Mouse (Mus musculus) heart, embryonic 11.5 days (tissue): Measurements from ENCODE around the gene Egr4. TPM values are rescaled to one million over a fixed set of nuclear protein-coding genes. Genes with fewer than 3 reads are reported as not detected.

Experiments used
- ATAC-seq: fragments of 200-750 bp; cut with Nextera tagmentation; replicated peaks from 2 replicates; pipeline ENCODE4 v1.8.0; 2017; ENCODE audit warnings: moderate library complexity; ENCODE audit not compliant: insufficient number of reproducible peaks, low FRiP score, low TSS enrichment
- H3K27ac ChIP-seq: fragments of 300-500 bp; sonication (generic); 2 replicates; pipeline ENCODE4 v1.5.1; 2014; ENCODE audit warnings: mild to moderate bottlenecking, low read depth, low read length
- H3K27me3 ChIP-seq: fragments of 300-500 bp; sonication (generic); 2 replicates; pipeline ENCODE4 v1.6.1; 2014; ENCODE audit warnings: mild to moderate bottlenecking, low read length, mixed read lengths; ENCODE audit not compliant: control insufficient read depth, insufficient read depth
- H3K36me3 ChIP-seq: fragments of 300-500 bp; sonication (generic); 2 replicates; pipeline ENCODE4 v1.6.1; 2014; ENCODE audit warnings: mild to moderate bottlenecking, low read length, moderate library complexity, mixed read lengths; ENCODE audit not compliant: control insufficient read depth, insufficient read depth
- H3K4me1 ChIP-seq: fragments of 300-500 bp; sonication (generic); 2 replicates; pipeline ENCODE4 v1.6.1; 2014; ENCODE audit warnings: low read length; ENCODE audit not compliant: control insufficient read depth, insufficient read depth
- H3K4me2 ChIP-seq: fragments of 300-500 bp; sonication (generic); 2 replicates; pipeline ENCODE4 v1.6.1; 2014; ENCODE audit warnings: mild to moderate bottlenecking, moderate library complexity
- H3K4me3 ChIP-seq: fragments of 300-500 bp; sonication (generic); 2 replicates; pipeline ENCODE4 v1.5.1; 2014; ENCODE audit warnings: low read depth, low read length
- H3K9ac ChIP-seq: fragments of 300-500 bp; sonication (generic); 2 replicates; pipeline ENCODE4 v1.6.1; 2014; ENCODE audit warnings: mild to moderate bottlenecking, low read depth, low read length, moderate library complexity
- H3K9me3 ChIP-seq: fragments of 300-500 bp; sonication (generic); replicated peaks from 2 replicates; pipeline ENCODE4 v1.6.1; 2016; ENCODE audit warnings: low read length; ENCODE audit not compliant: control insufficient read depth
- WGBS: fragments of 180-500 bp; shearing (Covaris S2); extraction: QIAGEN DNeasy Blood & Tissue Kit; methylation state at CpG from one replicate; pipeline ENCODE4 v1.1.7; 2014; ENCODE audit not compliant: insufficient replicate concordance; 5-methylcytosine and 5-hydroxymethylcytosine counted together
- polyA plus RNA-seq: library from polyadenylated mRNA; unstranded; fragments of >200 nt; fragmentation: Nextera tagmentation; extraction: Ambion mirVana; gene quantifications from 2 replicates; pipeline ENCODE4 v1.2.1, GENCODE M21; 2014

Egr4 gene
- polyA plus RNA-seq, 1 experiment from 2014 or later, result not detected

DNA sequence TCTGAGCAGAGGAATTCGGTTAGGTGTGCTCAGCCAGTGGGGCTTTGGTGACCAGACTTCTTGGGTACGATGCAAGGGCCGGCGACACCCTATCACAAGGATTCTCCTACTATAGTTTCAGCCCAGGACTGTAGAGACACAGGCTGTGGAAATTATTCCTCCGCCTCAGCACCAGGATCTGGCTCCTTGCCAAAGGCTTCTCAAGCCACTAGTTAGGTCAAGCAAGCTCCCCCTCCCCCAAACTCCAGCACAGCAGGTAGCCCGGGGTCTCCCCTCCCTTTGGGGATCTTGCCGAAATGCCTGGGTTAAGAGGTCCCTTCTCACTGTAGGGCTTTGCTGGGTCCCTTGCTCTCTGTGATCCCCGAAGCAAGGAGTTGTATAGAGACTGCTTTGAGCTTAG lies 41.4 kb downstream of the Egr4 start:
- H3K36me3 ChIP-seq, result peaks cover 11% of the 10 kb centered on the region; the same call in 1 of the 2 replicates
- H3K27me3 ChIP-seq, result peaks cover 13% of the 10 kb centered on the region
- no peaks in the 10 kb centered on the region for H3K9me3 ChIP-seq
- no peak for ATAC-seq
- H3K4me3 ChIP-seq, result no peak overlapping the region
- no peak overlapping the region for H3K4me2 ChIP-seq
- no peak overlapping the region for H3K27ac ChIP-seq
- no peaks in the 10 kb centered on the region for H3K4me1 ChIP-seq
- no peak overlapping the region for H3K9ac ChIP-seq
- 58% methylated on average over 8 of the region's 8 CpGs for WGBS

- Histone ChIP-seq H3K4me1 (no peaks in the 10 kb centered on the region), H3K27me3 (peaks cover 13% of the 10 kb centered on the region), H3K9ac (no peak overlapping the region), H3K36me3 (peaks cover 29% of the 10 kb centered on the region), H3K27ac (no peak overlapping the region), H3K4me3 (no peak overlapping the region), H3K9me3 (no peaks in the 10 kb centered on the region), H3K4me2 (no peak overlapping the region)
- ATAC-seq, result no peak
- WGBS, result 73% methylated on average over 5 of the region's 5 CpGs
These were observed 43.5 kb downstream of the Egr4 start for GRCm38 (mm10) chr6:85469660-85470430.

- H3K4me1 ChIP-seq, result no peaks in the 10 kb centered on the region
These were observed 48.0 kb downstream of the Egr4 start for GRCm38 (mm10) chr6:85465381-85465780.

More at GRCm38 (mm10) chr6:85465381-85465780, 48.0 kb downstream of the Egr4 start:
- Histone ChIP-seq H3K27me3 (no peaks in the 10 kb centered on the region), H3K36me3 (peaks cover 62% of the 10 kb centered on the region), H3K27ac (no peak overlapping the region), H3K9me3 (no peaks in the 10 kb centered on the region), H3K4me2 (no peak overlapping the region), H3K4me3 (no peak overlapping the region), H3K9ac (no peak overlapping the region)
- ATAC-seq, result no peak

Other genes starting within 250 kb of the Egr4 start
- 3.6 and 5.6 TPM in 2 replicates for gene Sfxn5, start 180.2 kb downstream of the Egr4 start, polyA plus RNA-seq
- gene Rab11fip5, start 139.0 kb downstream of the Egr4 start, polyA plus RNA-seq, result 16.1 and 17.5 TPM in 2 replicates
- gene Noto, start 89.7 kb downstream of the Egr4 start, polyA plus RNA-seq, result not detected in 2 replicates
- 38.8 and 42.5 TPM in 2 replicates for gene Smyd5, start 81.6 kb downstream of the Egr4 start, polyA plus RNA-seq
- gene Cct7, start 62.1 kb downstream of the Egr4 start, polyA plus RNA-seq, result 445 and 477 TPM in 2 replicates
- 21.2 and 34.4 TPM in 2 replicates for gene Pradc1, start 61.6 kb downstream of the Egr4 start, polyA plus RNA-seq
- gene Fbxo41, start 10.6 kb downstream of the Egr4 start, polyA plus RNA-seq, result 0.06 TPM in 1 of 2 replicates, not detected in the other
- 4.3 and 4.7 TPM in 2 replicates for gene Alms1, start 73.9 kb upstream of the Egr4 start, polyA plus RNA-seq
- not detected in 2 replicates for gene Nat8f7, start 199.6 kb upstream of the Egr4 start, polyA plus RNA-seq